Mouse (Mus musculus) heart, adult 2 months (tissue): ENCODE measurements around the gene Rhobtb1. TPM values are rescaled to one million over a fixed set of nuclear protein-coding genes. Genes with fewer than 3 reads are reported as not detected.

Experiments used
- DNase-seq, 2 experiments: peaks; one replicate each; pipeline ENCODE4 v3.0.0; 2021
- H3K27ac ChIP-seq: fragments of 200-600 bp; 2 replicates; pipeline ENCODE4 v1.8.1; 2022
- H3K27me3 ChIP-seq: fragments of 200-500 bp; 2 replicates; pipeline ENCODE4 v1.6.1; 2012; ENCODE audit warnings: mild to moderate bottlenecking, low read length, inconsistent platforms, mixed read lengths; ENCODE audit not compliant: control insufficient read depth, insufficient read depth
- H3K36me3 ChIP-seq: fragments of 200-500 bp; 2 replicates; pipeline ENCODE4 v1.6.1; 2012; ENCODE audit warnings: low read length, inconsistent platforms; ENCODE audit not compliant: control insufficient read depth, insufficient read depth
- H3K4me1 ChIP-seq: fragments of 200-500 bp; 2 replicates; pipeline ENCODE4 v1.6.1; 2011; ENCODE audit warnings: low read length; ENCODE audit not compliant: control insufficient read depth, insufficient read depth
- H3K4me3 ChIP-seq: fragments of 200-600 bp; 2 replicates; pipeline ENCODE4 v1.8.1; 2022
- H3K79me2 ChIP-seq: fragments of 200-500 bp; replicated peaks from 2 replicates; pipeline ENCODE4 v1.6.1; 2012; ENCODE audit warnings: mild to moderate bottlenecking, inconsistent platforms, low read length, moderate library complexity, mixed read lengths; ENCODE audit not compliant: control insufficient read depth, insufficient read depth
- H3K9ac ChIP-seq: fragments of 200-500 bp; 2 replicates; pipeline ENCODE4 v1.6.1; 2012; ENCODE audit warnings: low read depth, mild to moderate bottlenecking, control low read depth, inconsistent platforms, low read length, mixed read lengths
- CTCF ChIP-seq: fragments of 200-600 bp; IDR thresholded peaks from 2 replicates; pipeline ENCODE4 v1.8.1; 2022; ENCODE audit warnings: antibody characterized with exemption, mild to moderate bottlenecking, moderate library complexity
- EP300 ChIP-seq: fragments of 200-500 bp; IDR thresholded peaks from 2 replicates; pipeline ENCODE4 v1.6.1; 2011; ENCODE audit warnings: low read depth, low read length, control low read depth; ENCODE audit not compliant: insufficient read depth
- POLR2A ChIP-seq: fragments of 200-500 bp; IDR thresholded peaks from 2 replicates; pipeline ENCODE4 v1.6.1; 2011; ENCODE audit warnings: mild to moderate bottlenecking, low read depth, low read length, control low read depth; ENCODE audit not compliant: insufficient read depth
- WGBS: fragments of 180-500 bp; shearing (Covaris S2); methylation state at CpG from one replicate; pipeline ENCODE4 v1.1.7; 2018; 5-methylcytosine and 5-hydroxymethylcytosine counted together
- intact Hi-C: fragments of 180-260 bp; cut with DNase I; formaldehyde crosslinking; loops from one replicate; pipeline ENCODE4 v1.15.1; 2025
- polyA plus RNA-seq: library from polyadenylated mRNA; depleted of rRNA; stranded (reverse); fragments of >200 nt; gene quantifications from 2 replicates; pipeline ENCODE4 v1.2.3, GENCODE M21; 2012
- total RNA-seq, 2 experiments: library from RNA; stranded (reverse); gene quantifications; 2 replicates each; pipeline ENCODE4 v1.2.3; 2021

Gene Rhobtb1
- total and polyA plus RNA-seq, 3 experiments: 65.5 to 160 (median 123) TPM

DNA sequence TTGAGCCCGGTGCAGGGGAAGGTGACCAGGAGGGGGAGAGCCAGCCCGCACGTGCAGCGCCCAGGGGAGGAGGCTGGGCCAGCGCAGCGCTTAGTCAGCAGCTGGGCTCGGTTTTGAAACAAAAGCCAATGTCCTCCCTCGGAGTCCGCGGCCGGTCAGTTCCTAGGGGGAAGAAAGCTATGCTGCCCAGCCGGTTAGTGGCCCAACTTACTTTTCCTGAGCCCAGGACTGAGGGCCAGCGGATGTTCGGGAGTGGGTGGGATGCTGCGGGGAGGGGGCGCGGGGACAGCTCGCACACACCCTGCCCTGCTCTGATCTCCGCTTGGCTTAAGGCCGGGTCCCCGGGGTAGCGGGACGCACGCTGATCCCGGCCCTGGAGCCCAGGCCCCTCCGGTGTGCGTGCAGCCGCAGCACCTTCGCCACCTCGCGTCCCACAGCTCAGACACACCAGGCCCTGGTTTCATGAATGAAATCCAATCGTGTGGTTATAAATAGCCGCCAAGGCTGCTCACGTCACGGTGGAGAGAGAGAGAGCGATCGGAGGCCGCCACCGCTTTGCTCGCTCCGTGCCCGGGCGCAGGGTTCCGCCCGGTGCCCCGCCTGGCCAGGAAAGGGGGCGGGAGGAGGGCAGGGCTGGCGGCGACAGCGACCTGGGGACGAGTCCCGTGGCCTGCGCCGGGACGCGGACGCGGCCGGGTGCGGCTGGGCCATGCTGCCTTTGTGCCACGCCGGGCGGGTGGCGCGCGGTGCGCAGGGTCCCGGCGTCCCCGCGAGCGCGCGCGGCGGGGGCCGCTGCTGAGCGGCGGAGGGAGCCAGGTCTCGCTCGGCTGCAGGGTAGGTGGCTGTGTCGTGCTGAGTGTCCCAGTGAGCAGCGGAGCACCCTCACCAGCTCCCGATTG, 61.6 kb downstream of the Rhobtb1 start, which contains the start of gene A930033H14Rik:
Gene A930033H14Rik, minus strand, starts transcription at position 557 of the 899 bp plus-strand sequence.
- H3K36me3 ChIP-seq: no peaks in the 10 kb centered on the region
- TF ChIP-seq CTCF (peak; percentile 10; the same call in 1 of the 2 replicates), POLR2A (peak; percentile 76), EP300 (no peak)
- H3K27me3 ChIP-seq: no peaks in the 10 kb centered on the region
- DNase-seq: peak; percentile 89 to 92
- under 1% methylated on average over 84 of the region's 84 CpGs for WGBS
- H3K27ac ChIP-seq: peak within 1 kb of the TSS; percentile 98
- peak within 1 kb of the TSS; percentile 88 for H3K4me3 ChIP-seq
- intact Hi-C loops: loop anchor here (1.0 to 2.0 kb wide), 4 partner anchors 26 to 95 kb away; no protein-coding TSS in a partner anchor
- peaks cover 10% of the 10 kb centered on the region for H3K4me1 ChIP-seq
- no peaks in the 10 kb centered on the region for H3K79me2 ChIP-seq
- H3K9ac ChIP-seq: peak within 1 kb of the TSS; percentile 96

DNA sequence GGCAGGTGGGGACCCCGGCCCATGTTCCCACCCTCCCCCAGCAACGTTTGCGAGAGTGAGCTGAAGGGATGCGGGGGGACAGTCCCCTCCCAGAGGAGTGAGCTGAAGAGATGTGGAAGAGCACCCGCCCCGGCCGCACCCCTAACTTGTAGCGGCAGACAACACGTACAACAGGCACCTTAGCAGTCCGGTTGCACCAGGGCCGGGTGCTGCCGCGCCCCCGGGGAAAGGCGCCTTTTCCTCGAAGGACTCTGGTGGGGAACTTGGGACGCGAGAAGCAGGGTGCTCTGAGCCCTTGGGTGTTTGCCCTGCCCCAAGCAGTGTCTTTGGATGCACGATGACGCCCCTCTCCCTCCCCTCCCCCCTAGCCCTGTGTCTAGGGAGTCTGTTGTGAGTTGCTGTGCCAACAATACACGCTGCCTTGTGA, 62.2 kb downstream of the Rhobtb1 start:
- Histone ChIP-seq H3K27ac (peak overlapping the region; percentile 98), H3K79me2 (no peaks in the 10 kb centered on the region), H3K27me3 (no peaks in the 10 kb centered on the region), H3K36me3 (peaks cover 5% of the 10 kb centered on the region), H3K4me3 (peak overlapping the region; percentile 88), H3K9ac (peak overlapping the region; percentile 96), H3K4me1 (peaks cover 10% of the 10 kb centered on the region)
- WGBS: under 1% methylated on average over 21 of the region's 21 CpGs
- DNase-seq: no peak
- intact Hi-C loops: loop anchor here (2.0 kb wide), 3 partner anchors 27 to 41 kb away; no protein-coding TSS in a partner anchor
- TF ChIP-seq EP300: no peak
- no peak for TF ChIP-seq CTCF
- no peak for TF ChIP-seq POLR2A

DNA sequence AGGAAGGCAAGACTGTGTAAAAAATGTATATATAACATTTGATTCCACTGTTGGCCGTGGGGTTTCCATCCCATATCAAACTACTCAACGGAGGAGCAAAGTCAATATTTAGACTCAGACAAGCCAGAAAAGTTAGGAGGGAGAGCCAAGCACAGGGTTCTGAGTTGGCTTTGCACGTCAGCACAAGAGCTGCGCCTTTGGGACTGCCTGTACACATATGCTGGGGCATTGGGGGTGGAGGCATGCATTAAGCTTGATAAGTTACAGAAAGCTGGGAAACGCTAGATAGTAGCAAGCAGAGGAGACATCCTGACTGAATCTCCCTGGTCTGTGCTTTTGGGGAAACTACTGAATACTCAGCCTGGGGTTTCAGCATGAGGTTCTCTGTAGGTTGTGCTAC, 62.8 kb downstream of the Rhobtb1 start:
- H3K4me1 ChIP-seq: peaks cover 12% of the 10 kb centered on the region
- H3K79me2 ChIP-seq: no peaks in the 10 kb centered on the region
- H3K4me3 ChIP-seq: peak overlapping the region; percentile 88
- H3K27ac ChIP-seq: peak overlapping the region; percentile 98
- TF ChIP-seq EP300 (no peak), CTCF (no peak), POLR2A (no peak)
- 14% methylated on average over 5 of the region's 5 CpGs for WGBS
- peak overlapping the region; percentile 96 for H3K9ac ChIP-seq
- peaks cover 8% of the 10 kb centered on the region for H3K36me3 ChIP-seq
- H3K27me3 ChIP-seq: no peaks in the 10 kb centered on the region
- intact Hi-C loops: loop anchor here (2.0 kb wide), 3 partner anchors 27 to 41 kb away; no protein-coding TSS in a partner anchor
- peak; percentile 38 to 39 for DNase-seq

- no peaks in the 10 kb centered on the region for H3K27me3 ChIP-seq
- H3K27ac ChIP-seq: no peak overlapping the region
- intact Hi-C loops: no loop called here
- no peak overlapping the region for H3K4me3 ChIP-seq
- H3K36me3 ChIP-seq: peaks cover 8% of the 10 kb centered on the region
- TF ChIP-seq CTCF: no peak
- no peak for TF ChIP-seq EP300
- TF ChIP-seq POLR2A: no peak
- H3K4me1 ChIP-seq: peaks cover 14% of the 10 kb centered on the region
- DNase-seq: peak in 1 of 2 experiments; percentile 15
- 88% methylated on average over 4 of the region's 4 CpGs for WGBS
- H3K9ac ChIP-seq: no peak overlapping the region
- H3K79me2 ChIP-seq: 0 out of 2 replicates have a peak, but pooled peaks cover 3% of the 10 kb centered on the region
These were observed 66.0 kb downstream of the Rhobtb1 start for GRCm38 (mm10) chr10:69217127-69217690.

DNA sequence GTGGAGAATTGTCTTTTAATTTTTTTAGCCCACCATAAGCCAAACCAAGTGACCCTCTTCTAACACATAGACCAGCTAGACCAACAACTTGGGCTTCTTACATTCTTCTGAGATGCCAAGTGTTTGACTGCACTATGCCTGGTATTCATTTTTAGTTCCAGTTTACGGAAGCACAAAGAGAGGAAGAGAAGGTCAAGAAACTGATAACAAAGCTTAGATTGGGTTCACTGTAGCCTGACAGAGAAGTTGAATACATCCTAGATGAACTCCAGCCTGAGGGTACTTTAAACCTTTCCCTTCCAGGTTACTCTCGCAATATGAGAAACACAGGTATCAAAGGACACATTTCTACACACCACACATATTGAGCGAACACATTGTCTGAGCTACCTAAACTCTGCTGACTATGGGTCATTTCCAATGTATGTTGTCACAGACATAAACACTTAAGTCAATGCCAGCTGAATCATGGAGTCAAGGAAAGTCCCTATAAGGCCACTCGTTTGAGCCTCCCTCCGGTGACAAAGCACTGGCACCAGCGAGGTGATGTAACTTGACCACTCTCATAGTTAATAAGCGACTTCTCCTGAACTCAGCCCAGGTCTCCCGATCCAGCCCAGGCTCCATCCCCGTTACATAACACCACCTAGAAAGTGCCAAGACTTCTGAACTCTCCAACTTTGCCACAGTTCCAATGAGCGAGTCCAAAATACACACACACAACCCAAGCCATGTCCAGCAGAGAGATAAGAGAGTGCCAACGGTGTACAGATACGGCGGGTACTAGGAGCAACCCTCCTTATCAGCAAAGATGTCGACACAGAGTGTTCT, 67.4 kb downstream of the Rhobtb1 start:
- Histone ChIP-seq H3K4me1 (peaks cover 13% of the 10 kb centered on the region), H3K27ac (peak overlapping the region; percentile 89), H3K79me2 (0 out of 2 replicates have a peak, but pooled peaks cover 3% of the 10 kb centered on the region), H3K27me3 (no peaks in the 10 kb centered on the region), H3K4me3 (peak overlapping the region; percentile 49; the same call in 1 of the 2 replicates), H3K36me3 (peaks cover 16% of the 10 kb centered on the region), H3K9ac (no peak overlapping the region)
- TF ChIP-seq EP300 (peak; percentile 99), CTCF (no peak), POLR2A (no peak)
- DNase-seq: peak; percentile 65 to 86
- intact Hi-C loops: no loop called here
- WGBS: 45% methylated on average over 14 of the region's 14 CpGs
